Mouse (Mus musculus) embryonic facial prominence, embryonic 15.5 days (tissue): ENCODE measurements around the gene Orc3. TPM values are rescaled to one million over a fixed set of nuclear protein-coding genes. Genes with fewer than 3 reads are reported as not detected.

ENCODE experiments used
- ATAC-seq: fragments of 200-750 bp; cut with Nextera tagmentation; 2 replicates; pipeline ENCODE4 v1.8.0; 2017; ENCODE audit warnings: low read depth, moderate TSS enrichment; ENCODE audit not compliant: insufficient number of reproducible peaks, low FRiP score, low TSS enrichment
- H3K27ac ChIP-seq: fragments of 300-500 bp; sonication (generic); replicated peaks from 2 replicates; pipeline ENCODE4 v1.5.1; 2015; ENCODE audit warnings: mild to moderate bottlenecking, inconsistent platforms
- H3K27me3 ChIP-seq: fragments of 300-500 bp; sonication (generic); 2 replicates; pipeline ENCODE4 v1.6.1; 2015; ENCODE audit warnings: inconsistent platforms
- H3K36me3 ChIP-seq: fragments of 300-500 bp; sonication (generic); 2 replicates; pipeline ENCODE4 v1.6.1; 2015; ENCODE audit warnings: mild to moderate bottlenecking, inconsistent platforms
- H3K4me1 ChIP-seq: fragments of 300-500 bp; sonication (generic); 2 replicates; pipeline ENCODE4 v1.6.1; 2015; ENCODE audit warnings: inconsistent platforms
- H3K4me2 ChIP-seq: fragments of 300-500 bp; sonication (generic); replicated peaks from 2 replicates; pipeline ENCODE4 v1.6.1; 2015; ENCODE audit warnings: mild to moderate bottlenecking, inconsistent platforms
- H3K4me3 ChIP-seq: fragments of 300-500 bp; sonication (generic); replicated peaks from 2 replicates; pipeline ENCODE4 v1.5.1; 2015; ENCODE audit warnings: mild to moderate bottlenecking, inconsistent platforms
- H3K9ac ChIP-seq: fragments of 300-500 bp; sonication (generic); 2 replicates; pipeline ENCODE4 v1.6.1; 2015; ENCODE audit warnings: inconsistent platforms
- H3K9me3 ChIP-seq: fragments of 300-500 bp; sonication (generic); replicated peaks from 2 replicates; pipeline ENCODE4 v1.6.1; 2016; ENCODE audit warnings: inconsistent platforms
- WGBS: fragments of 180-500 bp; shearing (Covaris S2); methylation state at CpG from one replicate; pipeline ENCODE4 v1.1.7; 2015; 5-methylcytosine and 5-hydroxymethylcytosine counted together
- polyA plus RNA-seq: library from polyadenylated mRNA; unstranded; fragments of >200 nt; fragmentation: Nextera tagmentation; extraction: Ambion mirVana; gene quantifications from 2 replicates; pipeline ENCODE4 v1.2.1, GENCODE M21; 2015

The Orc3 gene
- polyA plus RNA-seq, 1 experiment from 2014 or later = 75.4 TPM

DNA sequence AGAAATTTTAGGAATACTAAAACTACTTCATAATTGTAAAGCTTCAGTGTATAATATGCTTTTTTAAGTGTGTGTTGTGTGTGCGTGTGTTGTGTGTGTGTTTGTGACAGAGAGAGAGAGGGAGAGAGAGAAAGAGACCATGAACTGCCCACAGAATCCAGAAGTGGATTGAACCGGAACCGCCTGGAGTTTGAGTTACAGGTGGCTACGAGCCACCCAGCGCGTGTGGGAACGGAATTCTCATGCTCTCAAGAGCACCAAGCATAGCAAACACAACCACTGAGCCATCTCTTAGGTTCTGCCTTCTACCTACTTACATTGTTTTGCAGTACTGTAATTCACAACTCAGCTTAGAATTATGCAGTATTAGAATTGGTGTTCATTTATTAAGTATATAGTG is 19.4 kb upstream of the Orc3 start:
- Histone ChIP-seq H3K4me2 (no peak overlapping the region), H3K4me1 (no peaks in the 10 kb centered on the region), H3K4me3 (no peak overlapping the region), H3K27ac (no peak overlapping the region), H3K36me3 (peaks cover 8% of the 10 kb centered on the region), H3K9ac (no peak overlapping the region), H3K27me3 (no peaks in the 10 kb centered on the region), H3K9me3 (no peaks in the 10 kb centered on the region)
- 92% methylated on average over 7 of the region's 7 CpGs for WGBS
- ATAC-seq = no peak

- peaks cover 23% of the 10 kb centered on the region for H3K36me3 ChIP-seq
- no peak overlapping the region for H3K27ac ChIP-seq
- H3K9me3 ChIP-seq = no peaks in the 10 kb centered on the region
- WGBS = 85% methylated on average over 1 of the region's 1 CpGs
- no peak for ATAC-seq
- H3K4me1 ChIP-seq = no peaks in the 10 kb centered on the region
- H3K4me3 ChIP-seq = no peak overlapping the region
- no peaks in the 10 kb centered on the region for H3K27me3 ChIP-seq
- H3K9ac ChIP-seq = no peak overlapping the region
- H3K4me2 ChIP-seq = no peak overlapping the region
Measured at GRCm38 (mm10) chr4:34629956-34630355, 15.2 kb upstream of the Orc3 start.

GRCm38 (mm10) chr4:34626401-34626800 is 11.7 kb upstream of the Orc3 start:
- WGBS = 87% methylated on average over 6 of the region's 6 CpGs
- Histone ChIP-seq H3K4me1 (no peaks in the 10 kb centered on the region), H3K27ac (no peak overlapping the region), H3K9ac (no peak overlapping the region), H3K9me3 (no peaks in the 10 kb centered on the region), H3K36me3 (peaks cover 28% of the 10 kb centered on the region), H3K4me3 (no peak overlapping the region), H3K4me2 (no peak overlapping the region), H3K27me3 (no peaks in the 10 kb centered on the region)
- no peak for ATAC-seq

GRCm38 (mm10) chr4:34625556-34625955 is 10.8 kb upstream of the Orc3 start:
- Histone ChIP-seq H3K4me1 (no peaks in the 10 kb centered on the region), H3K27me3 (no peaks in the 10 kb centered on the region), H3K9me3 (no peaks in the 10 kb centered on the region), H3K27ac (no peak overlapping the region), H3K4me2 (no peak overlapping the region), H3K36me3 (peaks cover 26% of the 10 kb centered on the region; the same call in 1 of the 2 replicates), H3K4me3 (no peak overlapping the region), H3K9ac (no peak overlapping the region)
- 87% methylated on average over 4 of the region's 4 CpGs for whole genome bisulfite sequencing
- ATAC-seq = no peak

- no peaks in the 10 kb centered on the region for H3K36me3 ChIP-seq
- peak overlapping the region; percentile 81 for H3K4me2 ChIP-seq
- WGBS = 71% methylated on average over 8 of the region's 8 CpGs
- no peaks in the 10 kb centered on the region for H3K9me3 ChIP-seq
- no peaks in the 10 kb centered on the region for H3K27me3 ChIP-seq
- no peak overlapping the region for H3K27ac ChIP-seq
- ATAC-seq = no peak
- peak overlapping the region; percentile 89 for H3K4me3 ChIP-seq
- H3K9ac ChIP-seq = no peak overlapping the region
- peaks cover 25% of the 10 kb centered on the region for H3K4me1 ChIP-seq
Measured at GRCm38 (mm10) chr4:34616146-34616545, 1.4 kb upstream of the Orc3 start.

GRCm38 (mm10) chr4:34615303-34615702 is 559 bp upstream of the Orc3 start:
- H3K36me3 ChIP-seq = no peaks in the 10 kb centered on the region
- no peaks in the 10 kb centered on the region for H3K27me3 ChIP-seq
- H3K4me1 ChIP-seq = peaks cover 25% of the 10 kb centered on the region
- no peaks in the 10 kb centered on the region for H3K9me3 ChIP-seq
- no peak for ATAC-seq
- peak overlapping the region; percentile 81 for H3K4me2 ChIP-seq
- peak overlapping the region; percentile 93 for H3K27ac ChIP-seq
- H3K4me3 ChIP-seq = peak overlapping the region; percentile 89
- WGBS = 2% methylated on average over 13 of the region's 13 CpGs
- H3K9ac ChIP-seq = peak overlapping the region; percentile 92

DNA sequence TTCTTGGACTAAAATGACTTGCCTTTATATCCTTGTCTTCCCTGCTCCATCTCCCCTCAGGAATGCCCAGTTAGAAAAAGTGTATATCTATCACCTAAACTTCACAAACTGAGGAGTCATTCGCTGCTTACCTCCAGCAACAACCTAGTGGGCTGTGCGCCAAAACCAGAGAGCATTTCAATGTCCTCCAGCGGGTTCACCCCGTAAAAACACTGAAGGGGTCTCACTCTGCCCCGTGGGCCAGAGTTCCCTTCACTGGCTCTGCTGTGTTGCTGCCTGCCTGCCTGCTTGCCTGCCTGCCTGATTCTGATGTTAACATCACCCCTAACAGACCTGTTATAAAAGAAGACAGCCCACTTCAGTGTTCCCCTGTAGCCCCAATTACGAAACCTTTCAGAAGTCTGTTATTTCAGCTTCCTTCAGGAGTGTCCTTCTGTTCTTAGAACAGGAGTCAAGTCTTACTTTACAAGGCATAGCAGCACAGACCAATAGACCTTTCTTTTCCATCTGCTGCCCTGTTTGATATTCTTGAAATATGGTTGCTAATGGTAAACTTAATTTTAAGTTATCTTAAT is 1.1 kb downstream of the Orc3 start:
- Histone ChIP-seq H3K9ac (peak overlapping the region; percentile 92), H3K9me3 (no peaks in the 10 kb centered on the region), H3K4me1 (peaks cover 25% of the 10 kb centered on the region), H3K27ac (peak overlapping the region; percentile 93; the same call in 1 of the 2 replicates), H3K4me2 (peak overlapping the region; percentile 81), H3K4me3 (peak overlapping the region; percentile 89), H3K36me3 (peaks cover 11% of the 10 kb centered on the region; the same call in 1 of the 2 replicates), H3K27me3 (no peaks in the 10 kb centered on the region)
- 49% methylated on average over 6 of the region's 6 CpGs for WGBS
- ATAC-seq = no peak

DNA sequence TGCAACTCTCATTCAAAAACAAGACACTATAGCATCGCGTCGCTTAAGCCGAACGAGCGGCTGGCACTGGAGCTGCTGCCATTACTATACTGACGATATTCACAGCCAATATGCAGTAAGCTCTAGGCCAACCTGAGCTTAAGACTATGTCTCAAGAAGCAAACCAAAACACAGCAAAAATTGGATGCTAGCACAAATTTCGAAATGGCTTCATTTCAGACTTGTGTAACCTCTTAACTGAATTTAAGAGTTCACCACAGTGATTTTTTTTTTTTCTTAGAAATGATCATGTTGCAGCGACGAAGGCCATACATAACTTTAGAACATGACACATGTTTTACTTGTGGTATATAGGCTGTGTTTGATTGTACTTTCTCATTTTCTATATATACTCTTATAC is 8.1 kb downstream of the Orc3 start:
- 96% methylated on average over 10 of the region's 10 CpGs for WGBS
- H3K36me3 ChIP-seq = peaks cover 44% of the 10 kb centered on the region

GRCm38 (mm10) chr4:34603123-34603522 is 11.6 kb downstream of the Orc3 start:
- Histone ChIP-seq H3K27ac (no peak overlapping the region), H3K4me2 (no peak overlapping the region), H3K27me3 (no peaks in the 10 kb centered on the region), H3K9ac (no peak overlapping the region), H3K36me3 (peaks cover 46% of the 10 kb centered on the region), H3K4me3 (no peak overlapping the region), H3K4me1 (no peaks in the 10 kb centered on the region), H3K9me3 (no peaks in the 10 kb centered on the region)
- no peak for ATAC-seq
- WGBS = 95% methylated on average over 6 of the region's 6 CpGs

More for the DNA sequence above, 8.1 kb downstream of the Orc3 start:
- Histone ChIP-seq H3K4me3 (no peak overlapping the region), H3K4me1 (no peaks in the 10 kb centered on the region), H3K4me2 (no peak overlapping the region), H3K9ac (no peak overlapping the region), H3K27ac (no peak overlapping the region), H3K9me3 (no peaks in the 10 kb centered on the region), H3K27me3 (no peaks in the 10 kb centered on the region)
- ATAC-seq = no peak

DNA sequence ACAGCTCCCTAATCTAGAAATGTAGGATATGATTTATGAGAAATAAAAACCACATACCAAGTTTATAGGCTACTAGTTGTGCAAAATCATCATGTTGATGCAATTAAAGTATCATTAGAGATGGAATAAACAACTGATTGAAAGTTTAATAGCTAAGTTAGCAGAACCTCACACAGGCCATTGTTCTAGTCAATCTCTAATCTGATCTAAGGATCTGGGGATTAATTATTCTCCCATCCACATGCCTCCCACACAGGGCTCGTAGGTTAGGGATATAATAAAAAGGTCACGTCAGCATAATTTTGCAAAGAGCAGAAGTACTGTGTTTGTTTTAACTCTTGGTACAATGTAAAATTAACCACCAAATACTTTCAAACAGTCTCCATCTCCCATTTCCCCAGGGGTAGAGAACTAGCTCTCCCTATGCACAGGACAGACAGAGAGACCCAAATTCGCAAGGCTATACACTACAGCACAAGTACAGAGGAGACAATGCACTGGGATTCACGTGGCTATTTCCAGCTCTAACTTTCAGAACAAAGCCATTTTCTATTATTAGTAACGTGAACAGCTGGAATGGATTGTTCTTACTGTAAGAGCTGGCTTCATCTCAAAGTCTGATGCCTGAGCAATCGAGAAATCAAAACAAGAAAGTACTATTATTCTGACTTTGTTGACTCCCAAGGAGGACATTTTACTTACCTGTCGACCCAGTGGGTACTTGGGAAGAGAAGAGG is 29.7 kb downstream of the Orc3 start:
- Histone ChIP-seq H3K9ac (no peak overlapping the region), H3K36me3 (peaks cover 42% of the 10 kb centered on the region), H3K27me3 (no peaks in the 10 kb centered on the region), H3K4me2 (no peak overlapping the region), H3K4me3 (no peak overlapping the region), H3K27ac (no peak overlapping the region), H3K4me1 (no peaks in the 10 kb centered on the region), H3K9me3 (no peaks in the 10 kb centered on the region)
- whole genome bisulfite sequencing = 56% methylated on average over 7 of the region's 7 CpGs
- ATAC-seq = no peak

GRCm38 (mm10) chr4:34583427-34583826 is 31.3 kb downstream of the Orc3 start:
- no peak for ATAC-seq

GRCm38 (mm10) chr4:34582476-34582875 is 32.3 kb downstream of the Orc3 start:
- WGBS = 64% methylated on average over 5 of the region's 5 CpGs
- Histone ChIP-seq H3K4me2 (no peak overlapping the region), H3K27me3 (no peaks in the 10 kb centered on the region), H3K9ac (no peak overlapping the region), H3K4me1 (no peaks in the 10 kb centered on the region), H3K4me3 (no peak overlapping the region), H3K27ac (no peak overlapping the region), H3K36me3 (peaks cover 57% of the 10 kb centered on the region), H3K9me3 (no peaks in the 10 kb centered on the region)
- no peak for ATAC-seq

More at GRCm38 (mm10) chr4:34583427-34583826, 31.3 kb downstream of the Orc3 start:
- WGBS = 91% methylated on average over 3 of the region's 3 CpGs
- H3K4me1 ChIP-seq = no peaks in the 10 kb centered on the region
- no peaks in the 10 kb centered on the region for H3K27me3 ChIP-seq
- no peak overlapping the region for H3K4me2 ChIP-seq
- H3K36me3 ChIP-seq = peaks cover 50% of the 10 kb centered on the region
- H3K4me3 ChIP-seq = no peak overlapping the region
- H3K27ac ChIP-seq = no peak overlapping the region
- H3K9ac ChIP-seq = no peak overlapping the region
- H3K9me3 ChIP-seq = no peaks in the 10 kb centered on the region
